Mouse (Mus musculus): ENCODE data around the gene Ccdc32. TPM values are rescaled to one million over a fixed set of nuclear protein-coding genes. Genes with fewer than 3 reads are reported as not detected.

Gene Ccdc32
- polyA plus RNA-seq, 1 experiment from 2014 or later, result 31.1 TPM

GRCm38 (mm10) chr2:119006886-119007285 lies 22.3 kb downstream of the Ccdc32 start:
- Histone ChIP-seq H3K4me2 (no peak overlapping the region), H3K27ac (no peak overlapping the region), H3K9me3 (replicated peaks) (no peaks in the 10 kb centered on the region), H3K4me1 (no peaks in the 10 kb centered on the region), H3K4me3 (no peak overlapping the region), H3K9ac (no peak overlapping the region), H3K36me3 (ENCODE audit: poor library complexity, severe bottlenecking) (no peaks in the 10 kb centered on the region), H3K27me3 (no peaks in the 10 kb centered on the region)
- no peak for ATAC-seq
- WGBS, result 90% methylated on average over 7 of the region's 7 CpGs

DNA sequence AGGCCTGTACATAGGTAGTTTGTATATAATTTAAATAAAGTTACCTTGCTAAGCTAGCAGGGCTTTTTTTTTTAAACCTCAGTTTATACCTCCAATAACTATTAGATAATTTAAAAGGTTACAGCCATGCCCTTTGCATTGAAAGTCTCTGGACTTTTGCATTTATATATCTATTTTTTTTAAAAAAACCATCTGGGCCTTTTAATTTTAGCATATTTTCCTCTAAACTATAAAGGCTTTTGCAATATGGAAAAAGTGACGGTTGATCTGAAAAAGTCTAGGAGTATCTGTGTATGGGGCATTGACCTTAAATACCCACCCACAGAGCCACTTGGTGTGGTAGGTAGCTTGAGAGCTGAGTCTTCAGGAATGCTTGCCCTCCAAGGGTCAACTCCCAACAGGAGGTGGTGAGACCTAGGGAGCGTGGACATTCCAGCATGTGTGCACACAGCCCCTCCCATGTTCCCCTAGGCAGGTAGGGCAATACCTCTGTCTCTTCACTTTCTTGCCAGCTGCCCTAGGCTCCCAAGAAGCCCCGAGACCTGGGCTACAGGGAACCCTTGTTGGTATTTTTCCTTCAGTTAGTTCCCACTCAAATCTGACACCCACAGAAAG lies 30.1 kb downstream of the Ccdc32 start:
- H3K27me3 ChIP-seq, result no peaks in the 10 kb centered on the region
- 69% methylated on average over 3 of the region's 3 CpGs for WGBS
- H3K4me2 ChIP-seq, result no peak overlapping the region
- no peak overlapping the region for H3K27ac ChIP-seq
- no peaks in the 10 kb centered on the region for H3K9me3 ChIP-seq (replicated peaks)
- H3K4me3 ChIP-seq, result no peak overlapping the region
- H3K9ac ChIP-seq, result no peak overlapping the region
- ATAC-seq, result no peak
- no peaks in the 10 kb centered on the region for H3K36me3 ChIP-seq (ENCODE audit: poor library complexity, severe bottlenecking)
- H3K4me1 ChIP-seq, result peaks cover 17% of the 10 kb centered on the region; the same call in 1 of the 2 replicates

- Histone ChIP-seq H3K27ac (no peak overlapping the region), H3K4me1 (peaks cover 17% of the 10 kb centered on the region; the same call in 1 of the 2 replicates), H3K4me3 (no peak overlapping the region), H3K9me3 (replicated peaks) (no peaks in the 10 kb centered on the region), H3K9ac (no peak overlapping the region), H3K27me3 (no peaks in the 10 kb centered on the region), H3K4me2 (no peak overlapping the region), H3K36me3 (ENCODE audit: poor library complexity, severe bottlenecking) (no peaks in the 10 kb centered on the region)
- ATAC-seq, result no peak
- 81% methylated on average over 6 of the region's 6 CpGs for WGBS
Measured at GRCm38 (mm10) chr2:118998115-118998866, 30.9 kb downstream of the Ccdc32 start.

GRCm38 (mm10) chr2:118996798-118997105 lies 32.4 kb downstream of the Ccdc32 start:
- Histone ChIP-seq H3K9me3 (replicated peaks) (no peaks in the 10 kb centered on the region), H3K36me3 (ENCODE audit: poor library complexity, severe bottlenecking) (no peaks in the 10 kb centered on the region), H3K9ac (no peak overlapping the region), H3K27me3 (no peaks in the 10 kb centered on the region), H3K4me3 (no peak overlapping the region), H3K4me1 (peaks cover 17% of the 10 kb centered on the region; the same call in 1 of the 2 replicates), H3K27ac (no peak overlapping the region; the same call in 1 of the 2 replicates), H3K4me2 (no peak overlapping the region)
- peak; percentile 48 for ATAC-seq
- WGBS, result 40% methylated on average over 1 of the region's 1 CpGs

- ATAC-seq, result peak; percentile 84
- peak overlapping the region; percentile 12 for H3K27ac ChIP-seq
- no peaks in the 10 kb centered on the region for H3K9me3 ChIP-seq (replicated peaks)
- H3K36me3 ChIP-seq (ENCODE audit: poor library complexity, severe bottlenecking), result no peaks in the 10 kb centered on the region
- no peak overlapping the region for H3K9ac ChIP-seq
- no peaks in the 10 kb centered on the region for H3K27me3 ChIP-seq
- WGBS, result 33% methylated on average over 16 of the region's 16 CpGs
- H3K4me3 ChIP-seq, result no peak overlapping the region
- H3K4me2 ChIP-seq, result peak overlapping the region; percentile 3; the same call in 1 of the 2 replicates
- peaks cover 17% of the 10 kb centered on the region; the same call in 1 of the 2 replicates for H3K4me1 ChIP-seq
Measured at GRCm38 (mm10) chr2:118995919-118996797, 33.0 kb downstream of the Ccdc32 start.

- Histone ChIP-seq H3K4me3 (no peak overlapping the region), H3K4me2 (no peak overlapping the region), H3K9me3 (replicated peaks) (no peaks in the 10 kb centered on the region), H3K27ac (no peak overlapping the region), H3K36me3 (ENCODE audit: poor library complexity, severe bottlenecking) (no peaks in the 10 kb centered on the region), H3K4me1 (peaks cover 17% of the 10 kb centered on the region; the same call in 1 of the 2 replicates), H3K9ac (no peak overlapping the region), H3K27me3 (no peaks in the 10 kb centered on the region)
- 60% methylated on average over 5 of the region's 5 CpGs for WGBS
- ATAC-seq, result peak; percentile 20; the same call in 1 of the 2 replicates
Measured at GRCm38 (mm10) chr2:118995490-118995889, 33.7 kb downstream of the Ccdc32 start.

DNA sequence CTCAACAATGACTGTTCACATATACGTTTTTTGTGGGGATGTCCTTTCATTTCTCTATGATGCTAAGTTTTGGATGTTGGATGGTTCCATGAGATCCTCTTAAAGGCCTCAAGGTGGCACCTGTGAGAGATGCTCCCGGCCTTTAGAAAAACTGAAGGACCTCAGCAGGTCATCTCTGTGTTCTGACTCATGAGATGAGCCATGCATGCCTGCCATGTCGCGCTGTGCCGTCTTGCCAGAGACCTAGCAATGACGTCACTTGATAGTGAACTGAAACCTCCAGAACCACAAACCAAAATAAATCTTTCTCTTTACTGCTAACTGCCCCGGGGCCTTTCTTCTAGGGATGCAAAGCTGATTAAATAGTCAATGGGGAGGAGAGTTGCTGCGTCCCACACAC lies 45.4 kb downstream of the Ccdc32 start:
- H3K27me3 ChIP-seq, result no peaks in the 10 kb centered on the region; the same call in 1 of the 2 replicates
- no peaks in the 10 kb centered on the region for H3K9me3 ChIP-seq (replicated peaks)
- no peaks in the 10 kb centered on the region for H3K36me3 ChIP-seq (ENCODE audit: poor library complexity, severe bottlenecking)
- no peak overlapping the region for H3K4me2 ChIP-seq
- H3K9ac ChIP-seq, result no peak overlapping the region
- ATAC-seq, result no peak
- WGBS, result 79% methylated on average over 8 of the region's 8 CpGs
- no peaks in the 10 kb centered on the region for H3K4me1 ChIP-seq
- no peak overlapping the region for H3K4me3 ChIP-seq
- no peak overlapping the region for H3K27ac ChIP-seq

DNA sequence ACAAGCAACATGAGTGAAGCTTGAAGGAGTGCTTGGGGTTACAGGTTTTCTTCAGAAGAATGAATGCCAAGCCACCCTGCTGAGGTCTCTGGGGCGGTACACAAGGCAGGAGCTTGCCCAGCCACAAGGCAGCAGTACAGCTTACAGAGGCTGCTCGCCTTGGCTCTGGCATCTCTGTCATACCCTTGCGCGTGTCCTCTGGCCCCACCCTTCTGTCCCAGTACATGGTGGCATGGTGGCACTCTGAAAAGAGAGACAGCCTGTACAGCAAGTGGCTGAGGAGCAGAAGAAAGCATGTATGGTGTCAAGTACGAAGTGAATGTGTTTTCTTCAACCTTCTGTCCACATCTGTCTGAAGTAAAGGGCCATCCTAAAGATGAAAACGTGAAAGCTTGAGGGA lies 48.4 kb downstream of the Ccdc32 start:
- Histone ChIP-seq H3K27ac (no peak overlapping the region), H3K27me3 (peaks cover 20% of the 10 kb centered on the region), H3K4me3 (no peak overlapping the region), H3K36me3 (ENCODE audit: poor library complexity, severe bottlenecking) (no peaks in the 10 kb centered on the region), H3K9ac (no peak overlapping the region), H3K9me3 (replicated peaks) (no peaks in the 10 kb centered on the region), H3K4me1 (peaks cover 11% of the 10 kb centered on the region), H3K4me2 (no peak overlapping the region)
- WGBS, result 81% methylated on average over 6 of the region's 6 CpGs
- ATAC-seq, result no peak

GRCm38 (mm10) chr2:118978064-118978463 lies 51.1 kb downstream of the Ccdc32 start:
- H3K27me3 ChIP-seq, result peaks cover 46% of the 10 kb centered on the region
- no peak overlapping the region for H3K27ac ChIP-seq
- 25% methylated on average over 6 of the region's 6 CpGs for WGBS
- no peaks in the 10 kb centered on the region for H3K36me3 ChIP-seq (ENCODE audit: poor library complexity, severe bottlenecking)
- H3K4me2 ChIP-seq, result no peak overlapping the region
- H3K4me1 ChIP-seq, result peaks cover 20% of the 10 kb centered on the region
- no peak overlapping the region for H3K9ac ChIP-seq
- no peak for ATAC-seq
- H3K4me3 ChIP-seq, result no peak overlapping the region
- no peaks in the 10 kb centered on the region for H3K9me3 ChIP-seq (replicated peaks)

DNA sequence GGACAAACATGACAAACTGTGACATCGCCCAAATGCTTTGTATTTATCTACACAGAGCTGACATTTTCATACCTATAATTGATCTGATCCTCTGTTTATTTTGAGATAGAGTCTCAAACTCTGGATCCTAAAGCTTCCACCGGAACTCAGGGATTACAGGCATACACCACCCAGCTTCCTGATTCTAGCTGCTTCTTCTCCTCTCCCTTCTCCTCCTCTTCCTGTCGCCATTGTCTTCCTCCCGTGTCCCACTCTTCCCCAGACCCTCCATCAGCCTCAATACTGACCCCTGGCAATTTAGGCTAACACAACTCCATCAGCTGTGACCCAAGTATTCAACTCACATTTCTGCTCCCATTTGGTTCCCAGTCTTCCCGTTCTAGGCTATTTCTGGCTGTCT lies 52.3 kb downstream of the Ccdc32 start:
- peaks cover 23% of the 10 kb centered on the region for H3K4me1 ChIP-seq
- peak overlapping the region; percentile 59 for H3K4me3 ChIP-seq
- no peak overlapping the region for H3K27ac ChIP-seq
- WGBS, result 17% methylated on average over 5 of the region's 5 CpGs
- no peaks in the 10 kb centered on the region for H3K36me3 ChIP-seq (ENCODE audit: poor library complexity, severe bottlenecking)
- H3K27me3 ChIP-seq, result peaks cover 46% of the 10 kb centered on the region
- no peaks in the 10 kb centered on the region for H3K9me3 ChIP-seq (replicated peaks)
- H3K4me2 ChIP-seq, result peak overlapping the region; percentile 89
- no peak for ATAC-seq
- H3K9ac ChIP-seq, result peak overlapping the region; percentile 80

GRCm38 (mm10) chr2:118976282-118976929 lies 52.8 kb downstream of the Ccdc32 start:
- peak overlapping the region; percentile 80 for H3K9ac ChIP-seq
- peak; percentile 87 for ATAC-seq
- WGBS, result 1% methylated on average over 57 of the region's 57 CpGs
- no peak overlapping the region for H3K27ac ChIP-seq
- H3K4me3 ChIP-seq, result peak overlapping the region; percentile 59
- peaks cover 23% of the 10 kb centered on the region for H3K4me1 ChIP-seq
- H3K27me3 ChIP-seq, result peaks cover 46% of the 10 kb centered on the region
- no peaks in the 10 kb centered on the region for H3K9me3 ChIP-seq (replicated peaks)
- H3K36me3 ChIP-seq (ENCODE audit: poor library complexity, severe bottlenecking), result no peaks in the 10 kb centered on the region
- peak overlapping the region; percentile 89 for H3K4me2 ChIP-seq
